Mouse (Mus musculus) limb, embryonic 13.5 days (tissue): ENCODE measurements around the gene Sos2. TPM values are rescaled to one million over a fixed set of nuclear protein-coding genes. Genes with fewer than 3 reads are reported as not detected.

Experiments used
- ATAC-seq: fragments of 200-750 bp; cut with Nextera tagmentation; 2 replicates; pipeline ENCODE4 v1.8.0; 2017; ENCODE audit warnings: low read depth, moderate number of reproducible peaks, moderate TSS enrichment; ENCODE audit not compliant: low FRiP score
- H3K27ac ChIP-seq: fragments of 300-500 bp; sonication (generic); 2 replicates; pipeline ENCODE4 v1.5.1; 2015; ENCODE audit warnings: inconsistent platforms, mild to moderate bottlenecking, moderate library complexity
- H3K27me3 ChIP-seq: fragments of 300-500 bp; sonication (generic); 2 replicates; pipeline ENCODE4 v1.6.1; 2015; ENCODE audit warnings: mild to moderate bottlenecking, inconsistent platforms
- H3K36me3 ChIP-seq: fragments of 300-500 bp; sonication (generic); 2 replicates; pipeline ENCODE4 v1.6.1; 2015; ENCODE audit warnings: inconsistent platforms, mild to moderate bottlenecking, moderate library complexity
- H3K4me1 ChIP-seq: fragments of 300-500 bp; sonication (generic); 2 replicates; pipeline ENCODE4 v1.6.1; 2015; ENCODE audit warnings: inconsistent platforms
- H3K4me2 ChIP-seq: fragments of 300-500 bp; sonication (generic); replicated peaks from 2 replicates; pipeline ENCODE4 v1.6.1; 2015; ENCODE audit warnings: inconsistent platforms, mild to moderate bottlenecking, moderate library complexity
- H3K4me3 ChIP-seq: fragments of 300-500 bp; sonication (generic); 2 replicates; pipeline ENCODE4 v1.5.1; 2015; ENCODE audit warnings: moderate library complexity, mild to moderate bottlenecking, inconsistent platforms
- H3K9ac ChIP-seq: fragments of 300-500 bp; sonication (generic); 2 replicates; pipeline ENCODE4 v1.6.1; 2015; ENCODE audit warnings: mild to moderate bottlenecking, inconsistent platforms
- H3K9me3 ChIP-seq: fragments of 300-500 bp; sonication (generic); 2 replicates; pipeline ENCODE4 v1.6.1; 2016; ENCODE audit warnings: inconsistent platforms
- WGBS: fragments of 180-500 bp; shearing (Covaris S2); methylation state at CpG from one replicate; pipeline ENCODE4 v1.1.7; 2015; 5-methylcytosine and 5-hydroxymethylcytosine counted together
- polyA plus RNA-seq: library from polyadenylated mRNA; unstranded; fragments of >200 nt; fragmentation: Nextera tagmentation; extraction: Ambion mirVana; gene quantifications from 2 replicates; pipeline ENCODE4 v1.2.1, GENCODE M21; 2015

The Sos2 gene
- polyA plus RNA-seq, result 11.3 and 12.6 TPM in 2 replicates

- peaks cover 23% of the 10 kb centered on the region for H3K4me1 ChIP-seq
- peak; percentile 74 for ATAC-seq
- no peaks in the 10 kb centered on the region for H3K9me3 ChIP-seq
- under 1% methylated on average over 69 of the region's 85 CpGs for WGBS
- no peaks in the 10 kb centered on the region for H3K27me3 ChIP-seq
- H3K4me2 ChIP-seq, result peak within 1 kb of the TSS; percentile 79
- H3K4me3 ChIP-seq, result peak within 1 kb of the TSS; percentile 95
- H3K36me3 ChIP-seq, result no peaks in the 10 kb centered on the region
- peak within 1 kb of the TSS; percentile 99 for H3K9ac ChIP-seq
- peak within 1 kb of the TSS; percentile 95 for H3K27ac ChIP-seq
These were observed at the start of gene Sos2 for GRCm38 (mm10) chr12:69681566-69682061. Sos2 (minus strand) TSS chr12:69681852.

- H3K27ac ChIP-seq, result no peak overlapping the region
- H3K4me2 ChIP-seq, result no peak overlapping the region
- WGBS, result 79% methylated on average over 1 of the region's 1 CpGs
- no peaks in the 10 kb centered on the region for H3K27me3 ChIP-seq
- H3K36me3 ChIP-seq, result no peaks in the 10 kb centered on the region
- peaks cover 7% of the 10 kb centered on the region for H3K4me1 ChIP-seq
- ATAC-seq, result no peak
- no peak overlapping the region for H3K9ac ChIP-seq
- no peak overlapping the region for H3K4me3 ChIP-seq
- H3K9me3 ChIP-seq, result no peaks in the 10 kb centered on the region
These were observed 48.7 kb upstream of the Sos2 start for GRCm38 (mm10) chr12:69730306-69730705.

DNA sequence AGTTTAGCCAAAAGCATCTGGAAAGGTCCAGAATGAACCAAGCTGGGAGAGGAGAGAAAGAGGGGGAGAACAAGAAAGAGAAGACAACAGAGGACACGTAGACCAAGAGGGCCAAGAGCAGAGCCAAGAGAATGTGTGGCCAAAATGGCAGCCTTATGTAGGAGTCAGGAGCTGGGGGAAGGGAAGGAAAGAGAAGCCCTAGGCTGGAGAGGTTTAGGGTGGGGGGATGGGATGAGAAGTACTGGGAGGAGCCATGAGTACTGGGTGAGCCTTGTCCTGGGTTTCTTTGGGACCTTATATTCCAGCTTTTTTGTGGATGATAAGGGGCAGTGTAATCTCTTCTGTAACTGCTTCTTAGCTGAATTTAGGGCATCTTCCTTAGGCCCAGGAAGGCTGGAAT is 47.6 kb upstream of the Sos2 start:
- H3K9me3 ChIP-seq, result no peaks in the 10 kb centered on the region
- H3K4me1 ChIP-seq, result peaks cover 8% of the 10 kb centered on the region
- no peaks in the 10 kb centered on the region for H3K36me3 ChIP-seq
- H3K27me3 ChIP-seq, result no peaks in the 10 kb centered on the region
- no peak for ATAC-seq
- 93% methylated on average over 1 of the region's 1 CpGs for WGBS
- no peak overlapping the region for H3K4me3 ChIP-seq
- no peak overlapping the region for H3K27ac ChIP-seq
- H3K9ac ChIP-seq, result no peak overlapping the region
- no peak overlapping the region for H3K4me2 ChIP-seq

GRCm38 (mm10) chr12:69724711-69725460 is 43.2 kb upstream of the Sos2 start, which contains the start of the genes L2hgdh and Atp5s:
L2hgdh (minus strand) TSS chr12:69724873.
Atp5s (plus strand) TSS chr12:69724950.
- Histone ChIP-seq H3K4me2 (peak within 1 kb of the TSS; percentile 87), H3K36me3 (peaks cover 14% of the 10 kb centered on the region), H3K27me3 (no peaks in the 10 kb centered on the region), H3K9me3 (peaks cover 3% of the 10 kb centered on the region), H3K4me3 (peak within 1 kb of the TSS; percentile 78), H3K9ac (peak within 1 kb of the TSS; percentile 79), H3K4me1 (peaks cover 18% of the 10 kb centered on the region), H3K27ac (peak within 1 kb of the TSS; percentile 78)
- WGBS, result under 1% methylated on average over 60 of the region's 60 CpGs
- peak; percentile 96 for ATAC-seq

DNA sequence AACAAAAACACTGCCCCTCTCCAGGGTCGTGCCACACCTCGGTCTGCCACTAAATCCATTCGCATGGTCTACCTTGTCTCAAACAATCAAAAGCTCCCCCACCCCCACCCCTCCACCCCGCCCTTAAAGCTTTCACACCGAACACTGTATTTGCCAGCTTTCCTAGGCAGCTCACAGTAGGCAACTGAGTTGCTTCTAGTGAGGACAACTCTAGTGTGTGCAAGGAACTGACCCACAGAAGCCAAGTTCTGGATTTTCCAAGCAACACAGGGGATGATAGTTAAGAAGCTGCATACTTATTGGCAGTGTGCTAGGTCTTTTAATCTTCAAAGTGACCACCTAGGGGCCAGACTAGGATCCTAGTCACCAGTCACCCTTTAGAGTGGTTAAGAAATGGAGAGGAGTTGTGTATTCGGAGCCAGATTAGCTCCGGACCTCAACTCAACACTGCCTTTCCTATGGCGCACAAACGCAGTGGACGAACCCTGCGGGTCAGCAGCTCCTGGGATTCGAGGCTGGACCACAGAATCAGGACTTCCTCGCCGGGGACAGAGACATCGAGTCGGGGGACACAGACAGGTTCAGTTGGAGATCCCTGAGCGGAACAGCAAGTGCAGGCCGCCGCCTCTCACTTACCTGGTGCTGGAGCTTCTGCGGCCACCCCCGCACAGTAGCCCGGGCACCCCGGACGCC is 42.5 kb upstream of the Sos2 start:
- Histone ChIP-seq H3K27me3 (no peaks in the 10 kb centered on the region), H3K27ac (no peak overlapping the region), H3K4me2 (peak overlapping the region; percentile 87), H3K4me1 (peaks cover 18% of the 10 kb centered on the region), H3K9me3 (peaks cover 10% of the 10 kb centered on the region), H3K9ac (peak overlapping the region; percentile 79), H3K36me3 (peaks cover 22% of the 10 kb centered on the region), H3K4me3 (peak overlapping the region; percentile 78)
- ATAC-seq, result peak; percentile 33
- 1% methylated on average over 23 of the region's 24 CpGs for WGBS

GRCm38 (mm10) chr12:69723376-69723775 is 41.7 kb upstream of the Sos2 start:
- peak overlapping the region; percentile 79; the same call in 1 of the 2 replicates for H3K9ac ChIP-seq
- H3K4me3 ChIP-seq, result peak overlapping the region; percentile 78; the same call in 1 of the 2 replicates
- peak overlapping the region; percentile 87 for H3K4me2 ChIP-seq
- no peak overlapping the region for H3K27ac ChIP-seq
- no peaks in the 10 kb centered on the region for H3K27me3 ChIP-seq
- WGBS, result 66% methylated on average over 2 of the region's 2 CpGs
- peaks cover 18% of the 10 kb centered on the region for H3K4me1 ChIP-seq
- H3K36me3 ChIP-seq, result peaks cover 29% of the 10 kb centered on the region
- peaks cover 14% of the 10 kb centered on the region for H3K9me3 ChIP-seq
- ATAC-seq, result no peak

DNA sequence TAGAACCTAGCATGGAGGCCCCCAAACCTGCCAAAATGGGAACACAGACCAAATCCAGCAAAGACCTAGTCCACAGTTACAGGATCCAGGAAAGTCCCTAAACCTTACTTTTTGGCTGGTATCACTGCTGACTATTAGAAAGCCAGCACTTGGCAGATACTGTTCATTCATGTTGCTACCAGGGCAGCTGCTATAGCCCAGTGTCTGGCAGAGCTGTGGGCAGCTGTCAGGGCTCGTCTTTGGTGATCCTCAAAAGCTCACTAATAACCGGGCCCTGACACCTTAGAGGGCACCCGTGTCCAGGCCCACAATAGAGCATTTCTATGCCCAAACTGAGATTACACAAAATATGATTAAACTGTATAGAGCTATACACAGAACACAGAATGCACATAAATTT is 41.2 kb upstream of the Sos2 start:
- 81% methylated on average over 3 of the region's 3 CpGs for WGBS
- Histone ChIP-seq H3K27me3 (no peaks in the 10 kb centered on the region), H3K9me3 (peaks cover 17% of the 10 kb centered on the region), H3K27ac (no peak overlapping the region), H3K4me2 (no peak overlapping the region), H3K4me3 (no peak overlapping the region), H3K36me3 (peaks cover 34% of the 10 kb centered on the region), H3K9ac (no peak overlapping the region), H3K4me1 (peaks cover 18% of the 10 kb centered on the region)
- no peak for ATAC-seq

DNA sequence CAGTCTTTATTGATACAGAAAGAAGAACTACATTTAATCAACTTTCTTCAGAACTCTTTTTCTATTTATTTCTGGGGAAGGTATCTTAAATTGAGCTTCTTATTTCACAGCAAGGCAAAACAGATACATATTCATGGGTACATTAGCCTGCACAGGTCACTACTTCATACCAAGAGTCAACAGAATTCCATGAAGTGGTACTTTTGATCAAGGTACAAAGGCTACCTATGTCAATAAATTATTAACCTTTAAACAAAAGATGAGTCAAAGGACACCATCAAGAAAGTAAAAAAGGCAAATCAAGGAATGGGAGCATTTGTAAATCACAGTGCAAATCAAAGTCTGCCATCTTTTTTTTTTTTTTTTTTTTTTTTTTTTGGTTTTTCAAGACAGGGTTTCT is 32.0 kb upstream of the Sos2 start:
- no peak for ATAC-seq
- no peaks in the 10 kb centered on the region for H3K27me3 ChIP-seq
- no peaks in the 10 kb centered on the region for H3K4me1 ChIP-seq
- peaks cover 22% of the 10 kb centered on the region for H3K36me3 ChIP-seq
- no peak overlapping the region for H3K4me3 ChIP-seq
- H3K9ac ChIP-seq, result no peak overlapping the region
- H3K27ac ChIP-seq, result no peak overlapping the region
- H3K4me2 ChIP-seq, result no peak overlapping the region
- peaks cover 9% of the 10 kb centered on the region for H3K9me3 ChIP-seq

DNA sequence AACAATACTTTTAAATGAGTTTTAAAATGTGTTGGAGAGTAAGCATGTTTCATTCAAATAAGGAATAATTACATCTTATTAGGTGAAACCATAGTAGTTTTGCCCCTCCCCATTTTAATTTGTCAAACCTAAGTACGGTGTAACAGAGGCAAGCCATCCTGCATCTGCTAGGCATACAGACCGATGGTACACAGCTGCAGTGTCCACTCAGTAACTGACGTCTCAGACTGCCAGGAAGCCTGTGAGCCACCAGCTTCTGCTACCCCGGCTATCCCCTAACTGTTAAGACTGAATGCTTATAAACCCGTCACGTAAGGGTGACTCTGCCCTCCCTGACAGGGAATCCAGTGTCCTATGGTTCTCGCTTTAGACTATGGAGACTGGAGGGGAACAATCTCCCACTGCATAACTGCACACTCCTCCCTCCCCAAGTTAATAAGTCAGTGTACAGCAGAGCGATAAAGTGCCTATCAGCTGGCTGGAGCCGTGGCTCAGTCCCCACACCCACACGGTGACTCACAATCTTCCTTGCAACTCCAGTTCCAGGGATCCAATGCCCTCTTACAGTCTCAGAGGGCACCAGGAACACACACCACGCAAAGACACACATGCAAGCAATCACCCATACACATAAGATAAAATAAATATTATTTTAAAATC is 23.3 kb upstream of the Sos2 start:
- no peaks in the 10 kb centered on the region for H3K9me3 ChIP-seq
- ATAC-seq, result no peak
- no peak overlapping the region for H3K4me3 ChIP-seq
- H3K4me1 ChIP-seq, result no peaks in the 10 kb centered on the region
- H3K36me3 ChIP-seq, result peaks cover 18% of the 10 kb centered on the region
- H3K4me2 ChIP-seq, result no peak overlapping the region
- no peaks in the 10 kb centered on the region for H3K27me3 ChIP-seq
- H3K27ac ChIP-seq, result no peak overlapping the region
- no peak overlapping the region for H3K9ac ChIP-seq
- WGBS, result 83% methylated on average over 11 of the region's 11 CpGs

- no peak overlapping the region for H3K27ac ChIP-seq
- no peak overlapping the region for H3K9ac ChIP-seq
- H3K4me3 ChIP-seq, result no peak overlapping the region
- H3K36me3 ChIP-seq, result peaks cover 38% of the 10 kb centered on the region
- no peaks in the 10 kb centered on the region for H3K27me3 ChIP-seq
- WGBS, result 82% methylated on average over 6 of the region's 6 CpGs
- no peaks in the 10 kb centered on the region for H3K4me1 ChIP-seq
- no peak overlapping the region for H3K4me2 ChIP-seq
- ATAC-seq, result peak; percentile 40
- H3K9me3 ChIP-seq, result no peaks in the 10 kb centered on the region
These were observed 16.7 kb upstream of the Sos2 start for GRCm38 (mm10) chr12:69698352-69698751.

- Histone ChIP-seq H3K9me3 (no peaks in the 10 kb centered on the region), H3K9ac (no peak overlapping the region), H3K4me3 (no peak overlapping the region), H3K27ac (no peak overlapping the region), H3K27me3 (no peaks in the 10 kb centered on the region), H3K36me3 (peaks cover 36% of the 10 kb centered on the region), H3K4me1 (no peaks in the 10 kb centered on the region), H3K4me2 (no peak overlapping the region)
- no peak for ATAC-seq
- WGBS, result 80% methylated on average over 5 of the region's 5 CpGs
These were observed 15.1 kb upstream of the Sos2 start for GRCm38 (mm10) chr12:69696746-69697145.

DNA sequence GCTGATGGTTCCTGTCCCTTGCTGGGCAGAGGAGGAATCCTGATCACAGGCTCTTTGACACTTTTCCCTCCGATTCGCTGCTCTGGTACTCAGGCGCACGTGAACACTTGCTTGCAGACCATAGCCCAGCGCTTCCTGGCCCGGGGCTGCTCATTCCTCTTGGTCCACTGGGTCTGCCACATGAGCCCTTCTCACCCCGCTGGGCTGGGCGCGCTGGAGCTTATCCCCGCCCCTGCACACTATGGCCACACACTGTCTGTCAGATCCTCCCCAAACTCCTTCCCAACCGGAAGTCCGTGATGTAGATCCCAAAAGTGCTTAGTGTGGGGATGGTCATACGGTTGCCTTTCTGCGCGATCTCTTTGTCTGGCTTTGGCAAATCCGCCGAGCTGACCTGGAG is 11.8 kb upstream of the Sos2 start:
- ATAC-seq, result no peak
- peaks cover 17% of the 10 kb centered on the region for H3K36me3 ChIP-seq
- no peak overlapping the region for H3K9ac ChIP-seq
- H3K4me1 ChIP-seq, result no peaks in the 10 kb centered on the region
- H3K9me3 ChIP-seq, result no peaks in the 10 kb centered on the region
- H3K27me3 ChIP-seq, result no peaks in the 10 kb centered on the region
- H3K4me2 ChIP-seq, result no peak overlapping the region
- H3K4me3 ChIP-seq, result no peak overlapping the region
- no peak overlapping the region for H3K27ac ChIP-seq
- WGBS, result 89% methylated on average over 17 of the region's 17 CpGs
